In the genomic region with DNA sequence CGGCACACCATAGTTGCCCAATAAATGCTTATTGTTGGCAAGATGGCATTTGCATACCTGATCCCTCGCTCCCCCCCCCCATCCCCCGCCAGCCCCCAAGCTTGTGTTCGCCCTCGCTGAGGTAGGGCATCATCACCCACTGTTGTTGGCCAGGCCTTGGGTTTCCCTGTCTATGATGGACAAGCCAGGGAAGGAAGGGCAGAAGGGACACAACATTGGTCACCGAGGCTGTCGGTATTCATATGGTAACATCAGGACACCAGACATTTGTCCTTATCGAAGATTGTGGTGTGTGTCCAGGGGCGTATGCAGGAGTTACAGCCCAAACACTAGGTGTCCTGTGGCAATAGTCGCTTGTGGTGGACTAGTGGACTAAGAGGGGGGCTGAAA, we compare ENCODE assay signal across 8 mouse cellular contexts. TPM values are rescaled to one million over a fixed set of nuclear protein-coding genes. Genes with fewer than 3 reads are reported as not detected.
A peak's percentile ranks its signal among the peaks of the same experiment; 100 is the strongest.
DNase-seq lines count a peak whose midpoint lies in the region; ATAC-seq and TF ChIP-seq lines count a peak whose summit lies in the region.

No protein-coding gene starts in this region.

- ATAC-seq in embryonic facial prominence, embryonic 11.5 days (replicated peaks; ENCODE audit: insufficient number of reproducible peaks, low FRiP score, low TSS enrichment, low read depth): no peak
- no peak for ATAC-seq in intestine, postnatal 0 days
- 0 out of 2 replicates have a peak, but pooled peaks have one; percentile 5 for ATAC-seq in neural tube, embryonic 14.5 days (ENCODE audit: low read depth)

- 0 out of 2 replicates have a peak, but pooled peaks cover 5% of the 10 kb centered on the region for H3K79me2 ChIP-seq in liver, adult 2 months (ENCODE audit: control insufficient read depth, insufficient read depth, low read length)

- peaks cover 6% of the 10 kb centered on the region; the same call in 1 of the 2 replicates for H3K36me3 ChIP-seq in liver, adult 2 months (ENCODE audit: control insufficient read depth, insufficient read depth, low read length)
- peaks cover 3% of the 10 kb centered on the region; the same call in 1 of the 2 replicates for H3K36me3 ChIP-seq in embryonic facial prominence, embryonic 11.5 days (replicated peaks; ENCODE audit: control insufficient read depth, insufficient read depth, low read depth, low read length)
- peaks cover 38% of the 10 kb centered on the region for H3K36me3 ChIP-seq in intestine, postnatal 0 days (ENCODE audit: control insufficient read depth, insufficient read depth)
- peaks cover 27% of the 10 kb centered on the region for H3K36me3 ChIP-seq in neural tube, embryonic 14.5 days (ENCODE audit: control insufficient read depth, insufficient read depth, low read length)

- peak overlapping the region; percentile 86 for H3K4me2 ChIP-seq in embryonic facial prominence, embryonic 11.5 days (ENCODE audit: low read depth, low read length)
- H3K4me2 ChIP-seq in intestine, postnatal 0 days (replicated peaks; ENCODE audit: low read depth): peak overlapping the region; percentile 95
- peak overlapping the region; percentile 58 for H3K4me2 ChIP-seq in neural tube, embryonic 14.5 days (ENCODE audit: low read depth, low read length)

- no peaks in the 10 kb centered on the region for H3K9me3 ChIP-seq in embryonic facial prominence, embryonic 11.5 days (replicated peaks; ENCODE audit: control insufficient read depth, low read length)
- no peaks in the 10 kb centered on the region for H3K9me3 ChIP-seq in intestine, postnatal 0 days (ENCODE audit: control insufficient read depth)
- H3K9me3 ChIP-seq in neural tube, embryonic 14.5 days (ENCODE audit: control insufficient read depth, low read length): no peaks in the 10 kb centered on the region

- no peak for TF ChIP-seq CTCF in liver, adult 2 months (IDR thresholded peaks at IDR 0.05; ENCODE audit: low read depth, low read length)
- no peak for TF ChIP-seq CTCF in intestine, postnatal 0 days (IDR thresholded peaks at IDR 0.05; ENCODE audit: low read depth)

- H3K4me1 ChIP-seq in liver, adult 2 months (ENCODE audit: control insufficient read depth, insufficient read depth, low read length): peaks cover 8% of the 10 kb centered on the region
- H3K4me1 ChIP-seq in embryonic facial prominence, embryonic 11.5 days (ENCODE audit: control insufficient read depth, insufficient read depth, low read length): peaks cover 2% of the 10 kb centered on the region; the same call in 1 of the 2 replicates
- 0 out of 2 replicates have a peak, but pooled peaks cover 5% of the 10 kb centered on the region for H3K4me1 ChIP-seq in intestine, postnatal 0 days (replicated peaks; ENCODE audit: control insufficient read depth, insufficient read depth, low read length)
- H3K4me1 ChIP-seq in neural tube, embryonic 14.5 days (ENCODE audit: control insufficient read depth, insufficient read depth, low read length): peaks cover 9% of the 10 kb centered on the region

- 1% methylated on average over 10 of the region's 10 CpGs for WGBS in liver, adult 2 months
- WGBS in embryonic facial prominence, embryonic 11.5 days: 4% methylated on average over 10 of the region's 10 CpGs
- WGBS in intestine, postnatal 0 days: 1% methylated on average over 10 of the region's 10 CpGs
- WGBS in neural tube, embryonic 14.5 days: 5% methylated on average over 10 of the region's 10 CpGs

- peak overlapping the region; percentile 67 for H3K9ac ChIP-seq in liver, adult 2 months (ENCODE audit: low read depth, low read length)
- peak overlapping the region; percentile 69 for H3K9ac ChIP-seq in embryonic facial prominence, embryonic 11.5 days (replicated peaks; ENCODE audit: low read length)
- H3K9ac ChIP-seq in intestine, postnatal 0 days (ENCODE audit: low read depth, low read length): peak overlapping the region; percentile 70
- H3K9ac ChIP-seq in neural tube, embryonic 14.5 days (replicated peaks; ENCODE audit: low read depth, low read length): peak overlapping the region; percentile 58

- H3K27me3 ChIP-seq in liver, adult 2 months (ENCODE audit: control insufficient read depth, insufficient read depth, low read length): no peaks in the 10 kb centered on the region
- H3K27me3 ChIP-seq in embryonic facial prominence, embryonic 11.5 days (ENCODE audit: control insufficient read depth, insufficient read depth, low read length): no peaks in the 10 kb centered on the region
- H3K27me3 ChIP-seq in intestine, postnatal 0 days (replicated peaks; ENCODE audit: control insufficient read depth, insufficient read depth, low read length): no peaks in the 10 kb centered on the region
- H3K27me3 ChIP-seq in neural tube, embryonic 14.5 days (ENCODE audit: control insufficient read depth, insufficient read depth, low read length): no peaks in the 10 kb centered on the region

- TF ChIP-seq POLR2A in liver, adult 2 months (IDR thresholded peaks at IDR 0.05; ENCODE audit: extremely low read depth, insufficient read depth, low read length): no peak

- peak overlapping the region; percentile 86 for H3K4me3 ChIP-seq in liver, adult 2 months (ENCODE audit: insufficient read depth, low read depth, low read length)
- peak overlapping the region; percentile 65 for H3K4me3 ChIP-seq in embryonic facial prominence, embryonic 11.5 days (ENCODE audit: low read depth, low read length)
- peak overlapping the region; percentile 76 for H3K4me3 ChIP-seq in intestine, postnatal 0 days (ENCODE audit: low read depth, low read length)
- H3K4me3 ChIP-seq in neural tube, embryonic 14.5 days (ENCODE audit: low read depth, low read length): peak overlapping the region; percentile 50

- DNase-seq in liver, adult 2 months (ENCODE audit: extremely low read depth, low read depth, low spot score): no peak
- DNase-seq in liver: no peak
- DNase-seq in embryonic facial prominence, embryonic 11.5 days (ENCODE audit: low spot score): no peak
- no peak for DNase-seq in T-cell, adult 2 months (ENCODE audit: low spot score)
- DNase-seq in urinary bladder, postnatal 36 days (ENCODE audit: low spot score in 2 of 2): no peak
- DNase-seq in cerebellum, adult 18-20 months: no peak

- H3K27ac ChIP-seq in liver, adult 2 months (replicated peaks; ENCODE audit: insufficient read depth, low read depth, low read length): peak overlapping the region; percentile 55
- H3K27ac ChIP-seq in embryonic facial prominence, embryonic 11.5 days (replicated peaks; ENCODE audit: low read depth, low read length): peak overlapping the region; percentile 87
- peak overlapping the region; percentile 94; the same call in 1 of the 2 replicates for H3K27ac ChIP-seq in intestine, postnatal 0 days (ENCODE audit: low read depth, low read length)
- peak overlapping the region; percentile 95 for H3K27ac ChIP-seq in neural tube, embryonic 14.5 days (ENCODE audit: low read depth, low read length)

RNA-seq across cellular contexts. Expression of a gene that starts 0.5 kb away (rescaled TPM):
- total RNA-seq in liver, adult 2 months (2014; rRNA removed): 2.5 and 2.6 TPM in 2 replicates
- 6.6 and 7.2 TPM in 2 replicates for polyA plus RNA-seq in liver, adult 2 months (2012; rRNA removed)
- 1.6 and 2.0 TPM in 2 replicates for polyA plus RNA-seq in embryonic facial prominence, embryonic 11.5 days (2014; fragmentation: Nextera tagmentation; extraction: Ambion mirVana)
- 4.6 and 5.0 TPM in 2 replicates for polyA plus RNA-seq in intestine, postnatal 0 days (2015; fragmentation: Nextera tagmentation; extraction: Ambion mirVana)
- polyA plus RNA-seq in neural tube, embryonic 14.5 days (2014; fragmentation: Nextera tagmentation; extraction: Ambion mirVana): 6.3 and 7.3 TPM in 2 replicates

RNA-seq across cellular contexts. Expression of a gene that starts 11.5 kb away (rescaled TPM):
- total RNA-seq in liver, adult 2 months (2014; rRNA removed): not detected in 2 replicates
- polyA plus RNA-seq in liver, adult 2 months (2012; rRNA removed): not detected in 2 replicates
- polyA plus RNA-seq in embryonic facial prominence, embryonic 11.5 days (2014; fragmentation: Nextera tagmentation; extraction: Ambion mirVana): not detected in 2 replicates
- polyA plus RNA-seq in intestine, postnatal 0 days (2015; fragmentation: Nextera tagmentation; extraction: Ambion mirVana): not detected in 2 replicates
- not detected in 2 replicates for polyA plus RNA-seq in neural tube, embryonic 14.5 days (2014; fragmentation: Nextera tagmentation; extraction: Ambion mirVana)

RNA-seq across cellular contexts. Expression of a gene that starts 36.2 kb away (rescaled TPM):
- total RNA-seq in liver, adult 2 months (2014; rRNA removed): 6.0 and 7.7 TPM in 2 replicates
- 6.3 and 9.0 TPM in 2 replicates for polyA plus RNA-seq in liver, adult 2 months (2012; rRNA removed)
- polyA plus RNA-seq in embryonic facial prominence, embryonic 11.5 days (2014; fragmentation: Nextera tagmentation; extraction: Ambion mirVana): 52.4 and 55.4 TPM in 2 replicates
- polyA plus RNA-seq in intestine, postnatal 0 days (2015; fragmentation: Nextera tagmentation; extraction: Ambion mirVana): 9.1 and 9.2 TPM in 2 replicates
- polyA plus RNA-seq in neural tube, embryonic 14.5 days (2014; fragmentation: Nextera tagmentation; extraction: Ambion mirVana): 33.7 and 37.1 TPM in 2 replicates

RNA-seq across cellular contexts. Expression of a gene that starts 36.4 kb away (rescaled TPM):
- 121 and 133 TPM in 2 replicates for total RNA-seq in liver, adult 2 months (2014; rRNA removed)
- polyA plus RNA-seq in liver, adult 2 months (2012; rRNA removed): 104 and 121 TPM in 2 replicates
- polyA plus RNA-seq in embryonic facial prominence, embryonic 11.5 days (2014; fragmentation: Nextera tagmentation; extraction: Ambion mirVana): 103 and 113 TPM in 2 replicates
- 133 and 145 TPM in 2 replicates for polyA plus RNA-seq in intestine, postnatal 0 days (2015; fragmentation: Nextera tagmentation; extraction: Ambion mirVana)
- 79.5 and 91.3 TPM in 2 replicates for polyA plus RNA-seq in neural tube, embryonic 14.5 days (2014; fragmentation: Nextera tagmentation; extraction: Ambion mirVana)
